Mouse (Mus musculus): ENCODE results near the gene 1700020D05Rik.

The 1700020D05Rik gene

GRCm38 (mm10) chr19:5475069-5475714, 28.4 kb downstream of the 1700020D05Rik start:
- peak; percentile 61 for DNase-seq (ENCODE audit: low read depth, low spot score)

- DNase-seq (ENCODE audit: low read depth, low spot score) = peak; percentile 65
Measured at GRCm38 (mm10) chr19:5474281-5475068, 29.1 kb downstream of the 1700020D05Rik start.

GRCm38 (mm10) chr19:5473720-5474119, 29.9 kb downstream of the 1700020D05Rik start, which contains the start of gene Efemp2:
TSS of gene Efemp2 (plus strand) at chr19:5473954.
- DNase-seq (ENCODE audit: low read depth, low spot score) = peak; percentile 86

GRCm38 (mm10) chr19:5472857-5473256, 30.7 kb downstream of the 1700020D05Rik start:
- DNase-seq (ENCODE audit: low read depth, low spot score) = no peak

GRCm38 (mm10) chr19:5471846-5472245, 31.7 kb downstream of the 1700020D05Rik start:
- DNase-seq (ENCODE audit: low read depth, low spot score) = no peak

- DNase-seq (ENCODE audit: low read depth, low spot score) = no peak
Measured at GRCm38 (mm10) chr19:5468374-5468773, 35.2 kb downstream of the 1700020D05Rik start, which contains the start of gene Ctsw. TSS of gene Ctsw (minus strand) at chr19:5468507.

- DNase-seq (ENCODE audit: low read depth, low spot score) = no peak
Measured at GRCm38 (mm10) chr19:5466916-5467500, 36.6 kb downstream of the 1700020D05Rik start.

GRCm38 (mm10) chr19:5465037-5465436, 38.5 kb downstream of the 1700020D05Rik start:
- no peak for DNase-seq (ENCODE audit: low read depth, low spot score)

- DNase-seq (ENCODE audit: low read depth, low spot score) = peak; percentile 77
Measured at GRCm38 (mm10) chr19:5463791-5464562, 39.6 kb downstream of the 1700020D05Rik start.

GRCm38 (mm10) chr19:5463212-5463611, 40.4 kb downstream of the 1700020D05Rik start:
- DNase-seq (ENCODE audit: low read depth, low spot score) = no peak

- peak; percentile 0 for DNase-seq (ENCODE audit: low read depth, low spot score)
Measured at GRCm38 (mm10) chr19:5461411-5461810, 42.2 kb downstream of the 1700020D05Rik start.

GRCm38 (mm10) chr19:5460465-5460911, 43.1 kb downstream of the 1700020D05Rik start, which contains the start of gene Fibp:
TSS of gene Fibp (plus strand) at chr19:5460615.
- DNase-seq (ENCODE audit: low read depth, low spot score) = peak; percentile 95

- peak; percentile 51 for DNase-seq (ENCODE audit: low read depth, low spot score)
Measured at GRCm38 (mm10) chr19:5459896-5460295, 43.7 kb downstream of the 1700020D05Rik start.

- DNase-seq (ENCODE audit: low read depth, low spot score) = peak; percentile 88
Measured at GRCm38 (mm10) chr19:5459019-5459418, 44.6 kb downstream of the 1700020D05Rik start.

GRCm38 (mm10) chr19:5457746-5458442, 45.7 kb downstream of the 1700020D05Rik start, which contains the start of gene Ccdc85b:
TSS of gene Ccdc85b (minus strand) at chr19:5457894.
- peak; percentile 52 for DNase-seq (ENCODE audit: low read depth, low spot score)

- peak; percentile 98 for DNase-seq (ENCODE audit: low read depth, low spot score)
Measured at GRCm38 (mm10) chr19:5456922-5457745, 46.5 kb downstream of the 1700020D05Rik start.

- DNase-seq (ENCODE audit: low read depth, low spot score) = peak; percentile 31
Measured at GRCm38 (mm10) chr19:5456241-5456921, 47.2 kb downstream of the 1700020D05Rik start.

GRCm38 (mm10) chr19:5455568-5455967, 48.0 kb downstream of the 1700020D05Rik start:
- peak; percentile 31 for DNase-seq (ENCODE audit: low read depth, low spot score)

- peak; percentile 7 for DNase-seq (ENCODE audit: low read depth, low spot score)
Measured at GRCm38 (mm10) chr19:5455037-5455436, 48.5 kb downstream of the 1700020D05Rik start.

All from brain, adult 2 months (tissue).